Mouse (Mus musculus) right cerebral cortex, adult 2 months (tissue): ENCODE measurements around the gene Nf1.
A peak's percentile ranks its signal among the peaks of the same experiment; 100 is the strongest.

Experiments
- DNase-seq, 2 experiments: peaks; one replicate each; pipeline ENCODE4 v3.0.0; 2021 to 2022; ENCODE audit warnings: low spot score in 2 of 2

Nf1 gene

DNA sequence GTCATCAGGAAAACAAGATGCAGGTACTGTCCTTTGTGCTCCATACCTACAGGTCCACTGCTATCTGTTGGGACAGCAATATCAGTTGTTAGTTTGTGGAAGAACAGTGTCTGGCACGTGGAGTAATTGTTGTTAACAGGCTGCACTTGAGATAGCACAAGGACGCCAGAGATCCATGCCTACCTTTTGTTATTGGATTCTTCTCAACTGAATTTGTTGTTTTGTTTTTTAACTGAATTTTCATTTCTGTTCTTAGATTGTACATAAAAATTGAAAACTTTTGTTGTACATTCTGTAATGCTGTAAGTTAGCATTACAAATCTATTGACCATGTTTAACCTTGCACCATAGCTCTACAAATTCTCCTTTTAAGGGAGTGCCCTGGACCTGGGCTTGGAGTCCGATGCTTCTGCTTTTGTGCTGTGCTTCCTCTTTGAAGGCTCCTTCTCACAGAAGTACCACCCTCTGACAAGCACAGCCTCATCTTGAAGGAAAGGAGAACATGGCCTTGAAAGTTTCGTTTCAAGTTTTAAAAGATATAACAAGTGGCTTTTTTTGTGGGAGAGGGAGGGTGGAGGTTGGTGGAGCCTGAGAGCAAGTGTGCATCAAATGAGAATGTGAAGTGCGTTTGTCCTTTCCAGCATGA, 188.4 kb downstream of the Nf1 start:
- no peak for DNase-seq

DNA sequence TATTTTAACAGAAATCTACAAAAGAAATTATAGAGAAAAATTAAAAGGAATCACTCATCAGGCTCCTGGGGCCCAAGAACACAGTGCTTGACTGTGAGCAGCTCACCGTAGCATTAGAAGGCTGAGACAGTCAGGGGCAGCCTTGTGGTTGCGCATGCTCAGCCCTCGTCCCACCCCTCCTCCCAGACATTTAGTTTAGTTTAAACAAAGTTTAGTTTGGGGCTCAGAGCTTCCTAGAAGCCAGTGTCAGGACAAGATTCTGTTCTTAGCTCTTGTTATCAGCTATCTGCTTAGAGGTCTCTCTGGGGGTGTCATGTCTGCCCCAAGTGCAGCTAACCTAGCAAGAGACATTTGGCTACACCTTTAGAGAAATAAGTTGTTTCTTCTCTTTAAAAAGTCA, 189.1 kb downstream of the Nf1 start:
- DNase-seq, result no peak

DNA sequence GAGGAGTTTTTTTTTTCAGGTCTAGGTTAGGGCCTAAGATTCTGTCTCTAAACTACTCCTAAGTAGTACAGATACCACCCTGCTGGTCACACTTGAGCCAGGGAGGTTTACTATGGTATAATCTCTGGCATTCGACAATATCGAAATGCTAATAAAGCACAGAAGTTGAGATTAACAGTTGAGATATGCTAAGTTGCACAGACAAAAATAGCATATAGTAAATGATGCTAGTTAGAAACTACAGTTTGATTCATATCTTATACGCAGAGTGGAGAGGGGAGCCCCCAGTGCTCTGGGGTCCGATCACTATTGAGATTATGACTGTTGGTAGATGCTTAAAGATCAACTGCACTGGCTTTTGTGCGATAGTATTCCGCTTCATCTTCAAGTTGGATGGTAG, 189.7 kb downstream of the Nf1 start:
- DNase-seq, result no peak

DNA sequence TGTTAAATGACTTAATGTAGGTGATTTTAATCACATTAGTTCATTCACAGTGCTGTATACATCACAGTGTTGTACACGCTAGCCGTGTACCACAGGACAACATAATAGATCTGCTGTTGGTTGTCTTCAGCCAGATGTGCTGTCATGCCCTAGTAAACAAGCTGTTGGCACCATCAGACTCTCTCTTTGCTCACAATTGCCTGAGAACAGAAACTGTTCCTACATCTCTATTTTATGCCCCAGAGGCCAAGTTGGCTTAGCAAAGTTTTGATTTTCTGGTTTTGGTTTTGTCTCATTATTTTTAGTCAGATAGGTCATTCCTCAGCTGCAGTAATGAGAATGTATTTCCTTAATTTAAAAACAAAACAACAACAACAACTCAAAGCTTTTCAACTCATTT, 190.2 kb downstream of the Nf1 start:
- DNase-seq, result no peak

DNA sequence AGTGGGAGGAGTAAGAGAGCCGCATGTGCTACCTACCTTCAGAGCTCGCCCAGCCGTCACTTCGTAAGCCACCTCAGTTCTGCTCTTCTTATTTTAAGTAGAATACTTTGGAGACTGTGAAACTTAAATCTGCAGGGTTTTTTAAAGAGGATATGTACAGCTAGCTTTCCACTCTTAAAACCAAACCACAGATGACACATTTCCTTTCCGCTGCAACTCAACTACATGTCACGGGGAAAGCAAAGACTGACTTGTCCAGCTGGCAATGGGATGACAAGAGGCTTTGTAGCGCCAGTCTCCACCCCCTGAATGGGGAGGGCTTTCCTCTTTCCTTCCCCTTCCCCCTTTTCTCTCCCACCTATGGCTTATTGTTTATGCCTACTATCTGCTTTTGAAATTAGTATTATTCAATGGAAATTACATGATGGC, 190.9 kb downstream of the Nf1 start, which contains the start of the genes Evi2 and Evi2a:
Gene Evi2, minus strand, starts transcription at position 257 of the 429 bp plus-strand sequence.
Gene Evi2a, minus strand, starts transcription at position 277 of the 429 bp plus-strand sequence.
- peak; percentile 26 to 32 for DNase-seq

DNA sequence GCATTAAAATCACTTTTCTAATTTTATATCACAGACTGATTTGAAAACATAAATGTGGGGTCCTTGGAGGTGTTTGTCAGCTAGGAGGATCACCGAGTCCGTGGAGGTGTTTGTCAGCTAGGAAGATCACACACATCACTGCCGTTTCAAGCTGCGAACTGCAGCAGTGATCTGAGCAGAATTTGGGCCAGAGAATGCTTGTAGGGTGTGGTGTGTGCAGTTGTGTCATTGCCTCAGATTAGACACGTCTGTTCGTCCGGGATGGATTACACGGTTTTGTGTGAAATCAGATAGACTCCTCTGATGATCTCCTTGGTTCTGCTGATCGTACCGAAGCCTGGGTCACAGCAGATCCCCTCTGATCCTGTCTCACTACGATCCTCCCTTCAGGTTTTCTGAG, 191.3 kb downstream of the Nf1 start:
- no peak for DNase-seq

DNA sequence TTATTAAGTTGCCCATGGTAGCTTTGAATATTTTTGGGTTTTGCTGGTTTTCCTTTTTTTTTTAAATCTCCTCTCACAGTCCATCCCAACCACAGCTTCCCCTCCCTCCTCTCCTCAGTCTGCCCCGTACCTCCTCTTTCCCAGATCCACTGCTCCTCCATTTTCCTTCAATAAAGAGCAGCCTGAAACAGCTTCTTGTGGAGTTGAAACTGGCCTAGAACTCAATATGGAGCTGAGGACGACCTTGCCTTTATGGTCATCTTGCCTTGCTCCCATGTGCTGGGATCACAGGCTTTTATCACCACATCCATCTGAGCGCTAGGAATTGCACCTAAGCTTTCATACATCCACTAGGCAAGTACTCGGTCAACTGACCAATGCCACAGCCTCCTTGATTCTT, 192.0 kb downstream of the Nf1 start:
- no peak for DNase-seq

DNA sequence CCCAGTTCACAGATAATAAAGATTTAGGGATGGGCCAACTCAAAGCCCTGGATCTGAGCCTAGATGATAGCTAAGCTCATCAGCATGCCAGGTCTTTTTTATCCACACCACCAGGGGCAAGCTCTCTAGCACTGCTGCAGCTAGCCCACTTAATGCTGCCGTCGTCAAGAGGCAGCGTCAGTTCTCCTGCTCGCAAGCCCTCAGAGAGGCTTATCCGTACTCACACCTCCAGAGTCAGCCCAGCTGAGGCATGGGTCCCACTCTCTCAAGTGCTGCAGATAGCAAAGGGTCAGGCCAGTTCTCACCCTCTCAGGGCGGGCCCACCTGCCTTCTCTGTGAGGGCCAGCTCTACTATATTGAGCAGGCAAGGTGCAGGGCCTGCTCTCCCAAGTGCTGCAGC, 193.8 kb downstream of the Nf1 start:
- DNase-seq, result no peak

- no peak for DNase-seq
These were observed 194.6 kb downstream of the Nf1 start for GRCm38 (mm10) chr11:79533950-79534690.

DNA sequence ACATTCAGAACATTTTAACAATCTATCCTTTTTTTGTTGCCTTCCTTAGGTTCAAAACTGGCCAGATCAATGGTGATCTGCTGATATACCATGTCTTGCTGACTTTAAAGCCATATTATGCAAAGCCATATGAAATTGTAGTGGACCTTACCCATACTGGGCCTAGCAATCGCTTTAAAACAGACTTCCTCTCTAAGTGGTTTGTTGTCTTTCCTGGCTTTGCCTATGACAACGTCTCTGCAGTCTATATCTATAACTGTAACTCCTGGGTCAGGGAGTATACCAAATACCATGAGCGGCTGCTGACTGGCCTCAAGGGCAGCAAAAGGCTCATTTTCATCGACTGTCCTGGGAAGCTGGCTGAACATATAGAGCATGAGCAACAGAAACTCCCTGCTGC, 196.1 kb downstream of the Nf1 start:
- no peak for DNase-seq

- DNase-seq, result no peak
These were observed 196.8 kb downstream of the Nf1 start for GRCm38 (mm10) chr11:79536293-79536692.

DNA sequence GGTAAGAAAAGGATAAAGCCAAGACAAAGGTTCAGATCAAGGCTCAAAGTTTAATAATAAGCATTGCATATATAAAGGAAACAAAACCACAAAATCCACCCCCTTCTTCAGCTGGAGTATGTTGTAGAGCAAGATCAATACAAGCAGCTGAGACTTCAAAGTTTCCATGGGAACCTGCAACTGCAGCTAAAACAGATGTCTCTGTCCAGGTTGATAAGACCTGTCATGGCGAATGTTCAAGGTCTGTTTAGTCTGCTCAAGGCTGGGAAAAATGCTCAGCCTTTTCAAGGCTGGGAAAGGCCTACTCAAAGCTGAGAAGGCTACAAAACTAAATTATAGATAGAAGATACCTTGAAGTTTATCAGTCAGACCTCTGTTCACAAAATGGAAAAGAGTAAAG, 213.1 kb downstream of the Nf1 start:
- DNase-seq, result no peak

DNA sequence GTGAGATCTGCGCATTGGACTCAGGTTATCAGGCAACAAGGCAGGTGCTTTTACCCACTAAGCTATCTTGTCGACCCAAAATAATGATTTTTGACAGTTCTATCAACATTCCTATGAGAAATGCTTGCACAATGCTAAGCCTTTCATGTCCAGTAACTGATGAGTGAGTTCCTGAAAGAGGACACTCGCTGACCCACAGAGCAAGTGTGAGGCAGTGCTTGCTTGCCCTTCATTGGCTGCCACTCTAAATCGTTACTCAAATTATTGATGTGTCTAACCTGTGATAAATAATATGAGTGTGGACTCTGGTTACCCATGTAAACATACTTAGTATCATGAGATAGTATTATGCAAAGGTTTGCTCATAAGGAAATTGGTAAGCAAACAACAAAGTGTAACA, 221.0 kb downstream of the Nf1 start:
- no peak for DNase-seq

- no peak for DNase-seq
These were observed 224.0 kb downstream of the Nf1 start for GRCm38 (mm10) chr11:79563493-79563892.

DNA sequence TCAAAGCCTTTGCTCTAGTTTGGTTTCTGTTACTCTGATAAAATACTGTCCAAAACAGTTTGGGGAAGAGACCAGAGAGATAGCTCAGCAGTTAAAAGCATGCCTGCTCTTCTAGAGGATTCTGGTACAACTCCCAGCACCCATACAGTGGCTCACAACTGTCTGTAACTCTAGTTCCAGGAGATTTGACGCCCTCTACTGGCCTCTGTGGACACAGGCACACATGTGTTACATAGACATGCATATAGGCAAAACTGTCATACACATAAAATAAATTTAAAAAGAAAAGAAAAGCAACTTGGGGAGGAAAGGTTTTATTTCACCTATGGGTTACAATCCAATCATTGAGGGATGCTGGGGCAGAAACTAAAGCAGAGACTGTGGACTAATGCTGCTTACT, 227.5 kb downstream of the Nf1 start:
- DNase-seq, result no peak

DNA sequence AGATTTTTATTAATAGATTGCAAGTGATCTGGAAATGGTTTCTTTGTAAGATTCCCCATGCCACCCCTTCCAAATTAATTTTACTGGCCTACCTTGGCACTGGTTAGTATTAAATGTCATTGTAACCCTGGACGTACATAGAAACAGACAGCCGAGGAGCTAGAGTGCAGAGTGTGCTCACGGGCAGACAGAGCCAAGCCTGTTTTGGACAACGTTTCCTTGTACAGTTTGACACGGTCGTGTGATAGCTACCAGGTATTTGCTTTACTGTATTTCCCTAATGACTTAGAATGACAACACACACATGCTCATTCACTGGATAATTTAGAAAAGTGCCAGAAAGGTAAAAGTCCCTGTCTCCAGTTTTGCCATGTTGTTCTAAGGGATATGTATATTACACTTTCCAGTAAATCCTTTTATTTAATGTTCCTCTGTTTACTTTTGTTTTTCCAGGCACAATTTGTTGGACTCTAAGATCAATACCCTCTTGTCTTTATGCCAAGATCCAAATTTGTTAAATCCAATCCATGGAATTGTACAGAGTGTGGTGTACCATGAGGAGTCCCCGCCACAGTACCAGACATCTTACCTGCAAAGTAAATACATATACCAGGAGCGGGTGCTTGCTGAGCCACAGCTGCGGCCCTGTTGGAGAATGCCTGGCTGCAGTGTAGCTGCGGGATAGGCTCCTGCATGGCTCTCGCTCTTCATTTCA, 228.9 kb downstream of the Nf1 start:
- no peak for DNase-seq

DNA sequence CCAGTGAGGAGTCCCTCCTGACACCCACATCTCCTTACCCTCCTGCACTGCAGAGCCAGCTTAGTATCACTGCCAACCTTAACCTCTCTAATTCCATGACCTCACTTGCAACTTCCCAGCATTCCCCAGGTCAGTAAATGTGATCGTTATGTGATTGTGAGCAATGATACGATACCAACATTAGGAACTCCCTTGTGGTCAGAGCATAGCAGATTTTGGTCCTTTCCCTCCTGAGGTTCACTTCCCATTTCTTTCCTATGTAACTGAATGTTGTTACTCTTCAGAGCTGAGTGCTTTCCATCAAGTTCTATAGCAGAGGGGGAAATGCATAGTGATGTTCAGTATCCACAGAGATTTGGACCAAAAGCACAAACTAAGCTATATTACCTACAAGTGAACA, 230.8 kb downstream of the Nf1 start:
- no peak for DNase-seq

DNA sequence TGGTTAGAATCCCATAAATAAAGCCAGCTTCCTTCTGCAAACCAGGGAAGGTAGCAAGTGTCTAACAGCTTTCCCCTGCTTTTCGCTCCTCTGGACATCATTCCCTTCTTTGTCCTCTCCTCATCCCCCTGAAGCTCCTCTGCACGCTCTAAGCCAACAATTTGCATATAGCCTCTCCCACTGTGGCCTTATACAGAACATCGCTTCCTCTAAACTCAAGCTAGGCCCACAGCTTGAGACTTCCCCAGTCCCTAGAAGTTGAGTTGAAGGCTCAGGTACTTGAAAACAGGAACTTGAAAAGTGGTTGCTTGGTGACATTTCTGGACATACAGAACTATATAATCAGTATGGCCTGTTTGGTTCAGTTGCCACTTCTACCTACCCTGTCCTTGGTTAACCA, 234.3 kb downstream of the Nf1 start:
- no peak for DNase-seq

DNA sequence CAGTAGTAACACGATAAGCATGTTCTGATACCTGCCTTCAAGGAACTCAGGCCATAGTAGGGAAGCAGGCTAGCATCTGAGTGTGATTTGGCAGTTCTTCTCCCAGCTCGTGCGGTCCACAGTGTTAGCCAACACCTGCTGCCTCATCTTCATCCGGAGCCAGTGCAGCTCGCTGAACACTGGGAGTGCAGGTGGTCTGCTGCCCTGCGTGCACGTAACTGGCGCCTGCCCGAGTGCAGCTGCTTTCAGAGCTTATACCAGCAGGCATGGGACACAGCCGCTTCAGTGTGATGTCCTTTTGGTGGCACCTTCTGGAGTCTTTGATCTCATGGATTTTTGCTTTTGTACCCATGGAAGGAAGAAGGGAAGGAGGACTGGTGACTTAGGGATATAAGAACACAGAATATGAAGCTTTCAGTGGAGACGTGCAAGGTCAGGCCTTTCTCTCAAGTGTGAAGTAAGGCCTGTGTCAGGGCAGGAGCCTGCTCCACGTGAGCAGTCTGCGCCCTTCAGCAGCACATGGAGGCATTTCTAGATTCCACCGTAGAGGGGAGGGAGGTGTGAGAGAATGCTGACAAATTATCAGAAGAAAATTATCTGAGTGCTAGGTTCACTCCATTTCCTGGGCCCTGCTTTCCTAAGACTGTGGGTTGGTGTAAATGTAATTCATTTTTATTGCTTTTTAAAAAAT, 236.0 kb downstream of the Nf1 start:
- DNase-seq, result no peak

DNA sequence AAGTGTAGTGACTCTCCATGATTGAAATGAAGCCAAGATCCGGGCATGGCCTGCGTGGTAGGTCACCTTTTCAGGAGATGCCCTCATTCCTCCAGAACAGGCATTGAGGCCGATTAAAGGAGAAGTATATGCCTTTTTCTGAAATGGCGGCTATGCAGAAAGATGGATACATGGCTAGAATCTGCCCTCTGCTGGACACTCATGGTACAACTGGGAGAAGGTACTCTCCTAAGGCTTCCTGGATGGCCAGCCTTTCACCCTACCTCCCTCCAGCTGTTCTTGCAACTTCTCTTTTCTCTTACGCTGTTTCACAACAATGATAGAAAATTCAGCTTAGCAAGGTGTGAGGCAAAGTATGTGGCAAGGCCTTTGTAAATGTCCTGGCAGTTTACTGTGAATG, 238.2 kb downstream of the Nf1 start:
- peak; percentile 88 to 93 for DNase-seq

DNA sequence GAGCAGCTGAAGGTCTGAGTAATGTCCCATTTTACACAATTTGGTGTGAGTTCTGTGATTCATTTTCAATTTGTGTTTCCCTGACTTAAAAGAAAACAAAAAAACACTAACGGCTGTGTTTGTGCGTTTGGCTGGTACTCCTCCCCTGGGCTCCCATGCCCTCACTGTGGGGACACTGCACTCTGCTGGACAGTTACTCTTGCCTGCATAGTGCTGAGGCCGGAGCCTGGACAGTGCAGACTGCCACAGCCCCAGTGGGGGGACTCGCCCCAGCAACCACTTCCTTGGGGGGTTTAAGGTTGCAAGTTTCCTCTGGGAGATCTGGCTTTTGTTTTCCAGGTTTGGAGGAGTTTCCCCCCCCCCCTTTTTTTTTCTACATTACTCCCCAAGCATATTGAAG, 241.2 kb downstream of the Nf1 start:
- no peak for DNase-seq

DNA sequence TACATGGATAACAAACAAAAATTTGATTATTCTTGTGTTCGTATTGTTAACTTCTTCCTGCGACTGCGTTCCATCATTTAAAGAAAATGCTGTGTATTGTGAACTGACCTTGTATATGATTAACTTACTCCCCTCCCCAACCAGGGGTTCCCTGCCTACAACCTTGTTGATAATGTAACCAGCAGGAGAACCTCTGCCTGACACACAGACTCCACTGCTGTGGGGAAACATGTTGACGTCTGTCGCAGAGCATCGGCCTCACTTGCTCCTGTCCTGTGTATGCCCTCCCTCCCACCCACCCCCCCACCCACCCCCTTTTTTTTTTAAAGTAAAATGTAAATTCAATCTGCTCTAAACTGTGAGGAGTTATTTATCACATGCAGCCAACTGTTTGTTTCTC, 241.8 kb downstream of the Nf1 start:
- no peak for DNase-seq
